Mouse (Mus musculus): ENCODE results near the gene Slc25a41.

DNA sequence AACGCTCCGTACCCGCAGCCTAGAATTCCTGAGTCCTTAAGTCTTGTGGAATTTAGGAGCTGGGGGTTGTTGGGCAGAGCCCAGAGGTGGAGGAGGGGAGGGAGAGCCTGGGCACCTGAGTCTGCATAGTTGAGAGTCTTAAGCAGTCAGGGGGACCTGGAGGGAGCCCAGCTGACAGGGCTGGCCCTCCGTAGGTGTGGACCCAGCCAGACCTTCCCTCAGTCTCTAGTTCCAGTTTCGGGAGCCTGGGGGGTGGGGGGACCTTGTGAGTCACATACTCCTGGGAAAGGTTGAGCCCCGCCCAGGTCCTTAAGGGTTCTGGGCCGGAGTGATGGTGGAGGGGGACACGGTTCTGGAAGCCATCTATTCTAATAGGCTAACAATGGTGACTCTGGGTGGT lies 21.6 kb upstream of the Slc25a41 start:
- TF ChIP-seq CTCF (IDR thresholded peaks at IDR 0.05; ENCODE audit: extremely low read depth, insufficient read depth, low read length) = no peak
- no peak for TF ChIP-seq POLR2A (IDR thresholded peaks at IDR 0.05; ENCODE audit: extremely low read depth, insufficient read depth, low read length)

Measured in cortical plate, adult 2 months (tissue).